Mouse (Mus musculus) ES-CJ7 (cell line): ENCODE results near the gene Cd160.
A peak's percentile ranks its signal among the peaks of the same experiment; 100 is the strongest.

ENCODE experiments used
- DNase-seq: peaks from one replicate; pipeline ENCODE4 v3.0.0; 2011; ENCODE audit warnings: low read depth, low spot score

Cd160 gene

DNA sequence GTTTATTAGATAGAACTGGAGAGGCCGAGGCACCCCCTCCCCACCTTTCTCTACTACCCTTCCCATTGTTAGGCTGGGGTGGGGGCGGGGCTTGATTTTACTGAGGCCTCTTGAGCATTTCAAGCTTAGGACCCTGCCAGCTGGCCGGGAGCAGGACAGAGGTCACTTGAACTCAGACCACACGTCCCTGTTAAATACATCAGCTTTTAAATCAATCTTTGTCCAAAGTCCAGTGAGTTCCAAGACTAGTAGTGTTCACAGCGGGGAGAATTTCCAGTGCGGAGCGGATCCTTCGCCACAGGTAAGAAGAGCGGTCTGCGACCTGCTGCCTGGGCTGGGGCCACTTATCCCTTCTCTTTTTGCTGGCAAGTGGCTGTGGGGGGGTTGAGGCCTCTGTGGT, 705 bp upstream of the Cd160 start:
- no peak for DNase-seq

DNA sequence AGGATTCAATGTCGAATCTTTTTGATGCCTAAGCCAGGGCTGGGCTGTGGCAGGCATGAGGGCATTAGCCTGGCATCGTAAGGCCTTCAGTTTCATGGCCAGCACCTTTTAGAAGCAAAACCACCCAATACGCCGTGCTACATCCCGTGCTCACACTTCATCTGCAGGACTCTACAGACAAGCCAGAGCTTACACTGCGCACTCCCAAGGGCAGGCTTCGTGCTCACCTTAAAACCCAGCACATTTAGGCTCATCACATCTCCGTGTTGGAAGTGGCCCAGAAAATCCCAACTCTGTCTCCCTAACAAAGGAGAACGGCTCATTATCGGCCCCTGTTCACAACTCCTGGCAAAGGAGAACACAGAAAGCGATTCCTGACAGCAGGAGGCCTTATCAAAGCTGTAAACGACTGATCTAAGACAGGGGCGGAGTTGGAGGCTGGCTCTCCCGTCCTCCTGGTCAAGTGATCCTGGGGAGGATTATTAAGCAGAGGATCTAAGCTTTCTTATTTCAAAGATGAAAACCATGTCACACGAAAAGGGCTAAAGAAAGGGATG, 765 bp downstream of the Cd160 start:
- no peak for DNase-seq

DNA sequence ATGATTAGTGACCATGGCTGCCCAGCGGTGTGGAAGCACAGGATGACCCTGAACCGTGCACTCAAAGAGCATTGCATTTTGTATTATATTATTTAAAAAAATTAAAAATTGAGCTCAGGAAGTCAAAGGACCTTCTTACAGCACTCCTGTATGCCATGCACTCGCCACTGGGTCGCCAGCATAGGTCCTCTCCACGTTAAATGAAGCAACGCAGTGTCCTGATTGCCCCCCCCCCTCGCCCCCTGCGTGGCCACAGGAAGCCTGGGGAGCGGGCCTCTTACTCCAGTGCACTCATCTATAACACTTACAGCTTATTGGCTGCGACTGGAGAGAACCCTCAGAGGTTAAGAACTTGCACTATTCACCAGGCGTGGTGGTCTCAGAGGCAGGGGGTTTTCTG, 3.9 kb downstream of the Cd160 start:
- no peak for DNase-seq

DNA sequence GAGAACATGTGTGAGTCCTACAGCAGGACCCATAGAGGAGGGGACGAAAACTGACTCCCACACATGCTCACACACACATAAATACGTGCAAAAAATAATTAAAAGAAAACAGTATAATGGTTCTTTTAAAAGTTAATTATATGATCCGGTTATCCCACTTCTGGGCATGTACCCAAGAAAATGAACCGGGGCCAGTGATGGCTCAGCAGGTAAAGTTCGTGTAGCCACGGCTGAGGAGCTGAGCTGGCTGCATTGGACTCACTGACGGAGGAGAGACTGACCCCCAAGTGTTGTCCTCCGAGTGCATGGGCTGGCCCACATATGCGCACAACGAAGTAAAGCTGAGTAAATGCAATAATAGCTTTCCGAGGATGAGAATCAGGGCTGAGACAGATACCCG, 4.5 kb downstream of the Cd160 start:
- DNase-seq: no peak

DNA sequence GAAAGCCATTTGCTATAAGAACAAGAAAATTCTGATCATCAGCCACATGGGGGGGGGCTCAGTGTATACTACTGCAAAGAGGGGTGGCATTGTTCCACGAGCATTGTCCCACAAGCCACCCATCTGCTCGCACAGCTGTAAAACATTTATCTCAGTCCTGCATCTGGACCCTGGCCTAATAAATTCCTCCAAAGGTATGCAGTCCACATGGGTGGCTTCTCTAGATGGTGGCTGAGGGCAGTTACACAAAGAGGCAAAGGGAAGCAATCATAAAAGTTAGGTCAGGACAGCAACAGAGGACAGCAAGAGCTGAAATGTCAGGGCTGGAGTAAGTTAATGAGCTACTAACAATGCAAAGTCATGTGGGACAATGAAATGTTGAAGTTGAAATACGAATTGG, 5.5 kb downstream of the Cd160 start:
- no peak for DNase-seq

DNA sequence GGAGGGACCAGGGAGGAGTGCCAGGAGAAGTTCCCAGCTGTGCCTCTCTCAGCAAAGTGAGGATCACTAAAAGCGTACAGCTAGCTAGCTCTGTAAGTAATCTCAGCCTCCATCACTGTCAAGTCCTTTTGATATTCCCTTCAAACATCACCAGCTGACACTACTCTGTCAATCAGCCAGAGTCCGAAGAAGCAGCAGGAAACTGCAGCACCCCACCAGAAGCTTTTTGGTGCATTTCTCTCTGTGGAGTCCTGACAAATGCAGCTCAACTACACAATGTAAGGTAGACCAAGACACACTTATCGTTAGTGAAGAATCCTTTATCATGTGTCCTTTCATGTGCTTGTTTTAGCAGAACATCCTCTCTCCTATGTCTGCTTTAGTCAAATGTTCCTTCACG, 7.6 kb downstream of the Cd160 start:
- no peak for DNase-seq

DNA sequence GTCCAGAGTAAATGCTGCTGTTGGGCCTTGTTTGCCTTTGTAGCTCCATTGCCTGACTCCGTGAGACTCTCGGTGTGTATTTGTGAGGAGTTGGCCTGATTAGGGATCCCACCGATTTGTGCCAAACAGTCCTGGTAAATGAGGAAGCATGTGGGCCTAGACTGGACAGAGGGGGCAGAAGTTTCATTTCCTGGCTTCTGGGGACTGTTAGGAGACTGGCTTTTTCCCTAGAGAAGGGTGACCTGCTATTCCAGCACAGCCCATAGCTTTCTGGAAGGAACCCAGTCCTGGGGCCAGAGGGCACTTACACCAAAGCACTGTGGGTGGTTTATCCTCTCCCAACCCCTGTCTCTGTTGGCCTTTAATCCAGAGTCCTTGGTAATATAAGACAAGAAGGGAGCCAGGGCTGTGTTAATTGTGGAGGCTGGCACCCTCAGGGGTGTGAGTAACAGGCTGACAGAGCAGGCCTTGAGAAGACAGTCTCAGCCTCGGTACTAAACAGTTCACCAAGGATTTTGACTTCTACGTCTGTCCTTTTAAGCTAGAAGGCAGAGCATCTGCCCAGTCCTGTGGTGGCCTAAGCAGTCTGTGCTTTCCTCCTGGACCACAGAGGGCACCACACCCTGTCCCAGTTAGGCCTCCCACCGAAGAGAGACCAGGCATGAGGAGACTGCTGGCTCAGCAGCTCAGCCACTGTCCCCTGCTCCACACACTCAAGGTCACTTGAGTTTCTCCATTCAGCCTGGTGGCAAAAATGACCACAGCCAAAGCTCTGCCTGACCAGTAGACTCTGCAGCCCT, 8.8 kb downstream of the Cd160 start:
- no peak for DNase-seq

DNA sequence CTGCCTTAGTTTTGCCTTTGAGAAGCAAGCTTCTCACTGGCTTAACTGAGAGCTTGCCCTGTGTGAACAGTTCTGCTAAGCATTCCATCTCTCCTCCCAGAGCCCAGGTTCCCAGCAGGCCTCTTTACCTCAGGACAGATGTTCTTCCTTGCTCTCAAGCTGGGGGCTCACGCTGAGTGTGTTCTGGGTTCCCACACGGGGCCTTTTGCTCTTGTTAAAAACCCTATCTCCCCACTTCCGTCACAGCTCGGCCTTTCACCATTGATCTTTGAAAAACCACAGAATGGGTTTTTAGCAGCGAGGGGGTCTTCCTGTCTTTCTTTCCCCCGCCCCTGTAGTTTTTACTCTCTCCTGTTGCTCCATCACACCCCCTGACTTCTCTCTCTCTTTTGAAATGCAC, 14.8 kb downstream of the Cd160 start:
- DNase-seq: no peak

DNA sequence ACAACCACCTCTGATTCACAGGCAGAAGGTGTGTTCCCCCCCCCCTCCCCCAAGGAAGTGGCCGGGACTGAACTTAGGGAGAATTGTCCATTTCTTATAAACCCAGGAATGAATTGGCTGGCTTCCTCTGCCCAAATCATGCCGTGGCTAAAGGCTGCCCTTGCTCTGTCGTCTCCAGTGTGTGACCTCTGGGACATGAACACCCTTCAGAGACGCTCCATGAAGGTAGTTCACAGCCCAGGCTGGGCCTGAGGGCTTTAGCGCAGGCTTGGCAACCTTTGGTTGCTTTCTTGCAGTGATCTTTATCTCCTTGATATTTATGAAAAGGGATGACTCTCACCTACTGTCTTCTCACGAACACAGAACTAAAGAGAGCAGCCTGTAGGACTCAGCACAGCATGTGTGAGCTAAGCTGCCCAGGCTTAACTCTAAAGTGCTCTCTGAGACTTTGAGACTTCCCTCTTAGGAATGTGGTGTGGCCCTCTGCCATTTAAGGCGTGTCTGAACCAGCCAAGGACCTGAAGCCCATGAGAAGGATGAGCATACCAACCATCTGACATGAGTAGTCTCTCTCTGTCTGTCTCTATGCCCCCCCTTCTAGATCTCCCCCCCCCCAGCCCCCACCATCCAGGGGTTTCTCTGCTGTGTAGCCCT, 15.4 kb downstream of the Cd160 start:
- peak; percentile 42 for DNase-seq

DNA sequence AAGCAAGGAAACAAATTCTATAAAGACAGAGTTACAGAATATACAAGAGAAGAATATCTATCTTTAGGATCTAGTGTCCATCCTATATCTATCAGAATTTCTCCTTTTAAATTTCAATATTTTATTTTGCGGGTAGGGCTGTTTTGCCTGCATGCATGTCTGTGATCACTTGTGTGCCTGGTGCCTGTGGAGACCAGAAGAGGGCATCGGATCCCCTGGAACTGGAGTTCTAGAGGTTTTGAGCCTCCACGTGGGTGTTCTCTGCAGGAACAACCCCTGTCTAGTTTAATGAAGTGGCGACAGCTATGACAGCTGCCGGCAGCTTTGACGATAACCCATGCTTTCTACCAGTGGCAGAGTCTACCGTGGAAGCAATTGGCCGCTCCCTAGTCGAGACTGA, 16.0 kb downstream of the Cd160 start:
- peak; percentile 71 for DNase-seq

DNA sequence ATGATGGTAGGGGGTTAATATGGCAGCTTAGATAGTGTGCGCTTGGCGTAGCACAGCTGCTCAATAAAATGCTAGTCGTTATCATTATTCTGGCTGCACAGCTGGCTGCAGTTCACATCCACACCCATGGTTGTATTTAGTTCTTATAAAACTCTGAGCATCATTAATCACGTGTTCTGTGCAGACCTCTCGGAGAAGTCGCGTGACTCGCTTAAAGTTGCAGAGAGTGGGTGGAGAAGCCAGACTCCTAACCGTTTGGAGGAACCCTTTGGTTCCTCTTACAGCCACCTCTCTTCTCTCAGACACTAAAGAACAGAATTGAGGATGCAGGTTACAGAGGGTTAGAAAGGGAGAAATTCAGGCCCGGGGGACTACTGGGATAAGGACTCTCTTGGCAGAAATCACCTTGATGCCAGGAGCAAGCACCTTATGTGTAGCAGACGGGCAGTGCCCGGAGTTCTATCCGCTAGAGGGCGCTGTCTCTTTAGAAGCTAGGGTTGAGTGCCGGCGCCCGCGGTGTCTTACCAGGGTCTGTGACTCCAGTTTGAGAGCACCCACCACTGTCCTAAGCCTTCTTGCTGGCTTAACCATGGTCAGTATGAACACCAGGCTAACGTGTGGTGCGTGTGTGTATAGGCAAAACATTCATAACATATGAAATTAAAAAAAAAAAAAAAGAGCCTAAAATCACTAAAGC, 16.6 kb downstream of the Cd160 start:
- DNase-seq: peak; percentile 85

DNA sequence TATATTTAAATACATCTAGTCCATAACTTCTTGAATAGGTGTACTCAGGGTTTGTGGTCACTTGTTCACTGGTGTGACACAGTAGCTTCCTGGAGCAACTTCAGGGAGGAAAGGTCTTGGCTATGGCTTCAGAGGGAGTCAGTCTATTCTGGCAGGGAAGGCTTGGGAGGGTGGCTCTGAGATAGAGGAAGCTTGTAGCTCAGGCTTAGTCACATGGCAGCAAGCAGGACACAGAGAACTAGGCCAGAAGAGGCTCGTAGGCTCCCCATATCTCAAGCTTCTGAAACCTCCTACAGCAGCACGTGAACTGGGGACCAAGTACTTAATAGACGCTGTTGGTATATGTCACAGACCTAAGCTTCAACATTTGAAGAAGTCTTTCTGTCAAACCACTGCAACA, 17.9 kb downstream of the Cd160 start:
- no peak for DNase-seq

DNA sequence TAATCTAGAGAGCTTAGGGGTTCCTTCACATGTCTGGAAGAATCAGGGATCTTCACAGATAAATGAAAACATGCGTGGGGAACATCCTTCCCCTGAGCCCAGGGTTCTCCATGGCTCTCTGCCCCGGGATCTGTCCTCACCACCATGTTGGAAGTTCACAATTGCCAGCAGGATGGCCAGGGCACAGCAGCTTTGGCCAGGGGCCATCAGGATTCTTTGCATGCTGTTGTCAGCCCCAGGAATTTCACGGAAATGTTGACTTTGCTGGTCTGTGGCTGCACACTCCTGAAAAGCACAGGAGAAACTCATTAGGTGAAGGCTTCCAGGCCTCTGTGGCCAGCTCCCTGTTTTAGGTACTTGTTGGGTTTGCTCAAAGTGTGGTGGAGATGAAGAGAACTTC, 20.5 kb downstream of the Cd160 start:
- no peak for DNase-seq

DNA sequence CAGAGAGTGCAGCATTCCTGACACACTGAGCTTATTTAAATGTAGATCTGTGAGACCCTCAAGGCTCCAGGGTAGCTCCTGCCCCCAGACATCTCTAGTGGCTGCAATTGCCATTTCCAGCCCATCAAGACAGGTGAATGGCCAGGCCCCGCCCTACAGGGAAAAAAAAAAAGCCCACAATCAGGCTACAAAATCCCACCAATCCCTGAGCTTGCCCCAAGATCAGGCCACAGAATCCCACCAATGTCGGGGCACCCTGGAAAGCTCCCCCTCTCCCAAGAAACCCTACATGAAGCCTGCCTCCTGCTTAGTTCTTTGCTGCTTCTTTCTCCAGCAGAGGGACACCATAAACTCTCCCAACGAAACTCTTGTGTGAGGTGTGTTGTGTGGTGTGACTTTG, 21.0 kb downstream of the Cd160 start:
- DNase-seq: peak; percentile 89

DNA sequence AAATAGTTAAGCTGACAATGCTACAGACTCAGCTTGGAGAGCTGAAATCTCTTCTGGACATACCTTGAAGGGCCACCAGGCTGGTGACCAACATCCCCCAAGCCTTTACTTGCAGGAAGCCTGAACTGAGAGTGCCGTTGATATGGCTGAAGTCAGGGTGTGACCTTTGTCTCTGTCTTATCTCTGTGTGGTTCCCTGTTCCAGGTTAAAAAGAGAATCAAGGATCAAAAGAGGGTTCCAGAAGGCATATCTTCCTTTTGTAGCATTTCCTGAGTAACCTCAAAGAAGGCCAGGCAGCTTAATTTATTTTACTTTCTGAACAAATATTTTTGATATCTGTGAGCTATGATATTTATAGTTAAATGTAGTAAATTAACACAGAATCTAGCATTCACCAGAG, 26.9 kb downstream of the Cd160 start:
- no peak for DNase-seq

DNA sequence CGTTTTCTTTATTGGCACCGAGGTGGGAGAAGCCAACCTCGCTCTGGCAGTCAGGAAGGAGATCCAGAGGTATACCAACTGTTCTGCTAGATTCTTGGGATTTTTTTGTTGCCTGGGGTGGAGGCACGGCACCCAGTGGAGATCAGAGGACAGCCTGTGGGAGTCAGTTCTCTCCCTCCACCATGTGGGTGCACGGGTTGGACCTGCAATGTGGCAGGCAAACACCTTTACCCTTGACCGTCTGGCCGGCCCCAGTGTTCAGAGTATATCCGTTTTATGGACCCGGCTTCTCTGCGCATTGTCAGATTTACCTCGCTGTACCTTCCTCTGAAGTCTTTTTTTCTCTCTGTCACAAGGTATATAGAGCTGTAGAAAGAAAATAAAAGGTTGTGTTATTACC, 28.9 kb downstream of the Cd160 start:
- no peak for DNase-seq

DNA sequence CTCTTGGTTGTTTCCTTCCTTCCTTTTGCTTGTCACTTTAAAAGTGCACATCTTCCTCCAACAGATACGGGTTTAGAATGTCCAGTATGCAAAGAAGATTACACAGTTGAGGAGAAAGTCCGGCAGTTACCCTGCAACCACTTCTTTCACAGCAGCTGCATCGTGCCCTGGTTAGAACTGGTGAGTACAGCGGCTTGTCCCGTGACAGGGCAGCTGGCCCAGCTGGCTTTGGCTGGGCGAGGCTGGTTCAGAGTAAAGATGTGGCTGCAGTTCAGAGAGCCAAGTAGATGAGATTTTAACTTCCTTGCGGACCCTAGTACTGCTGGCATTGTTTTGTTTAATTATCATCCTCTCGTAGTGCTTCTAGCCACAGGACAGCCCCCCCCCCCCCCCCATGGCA, 40.6 kb downstream of the Cd160 start:
- DNase-seq: no peak

DNA sequence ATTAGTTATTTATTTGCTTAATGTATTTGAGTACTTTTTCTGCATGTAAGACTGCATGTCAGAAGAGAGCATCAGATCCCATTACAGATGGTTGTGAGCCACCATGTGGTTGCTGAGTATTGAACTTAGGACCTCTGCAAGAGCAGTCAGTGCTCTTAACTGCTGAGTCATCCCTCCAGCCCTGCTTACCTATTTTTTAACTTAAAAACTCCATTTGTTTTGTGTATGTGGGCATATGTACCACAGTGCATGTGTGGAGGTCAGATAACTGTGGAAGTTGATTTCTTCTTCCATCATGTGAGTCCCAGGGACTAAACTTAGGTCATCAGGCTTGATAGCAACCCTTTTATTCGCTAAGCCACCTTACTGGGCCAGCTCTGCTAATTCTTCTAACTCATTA, 41.4 kb downstream of the Cd160 start:
- DNase-seq: no peak

DNA sequence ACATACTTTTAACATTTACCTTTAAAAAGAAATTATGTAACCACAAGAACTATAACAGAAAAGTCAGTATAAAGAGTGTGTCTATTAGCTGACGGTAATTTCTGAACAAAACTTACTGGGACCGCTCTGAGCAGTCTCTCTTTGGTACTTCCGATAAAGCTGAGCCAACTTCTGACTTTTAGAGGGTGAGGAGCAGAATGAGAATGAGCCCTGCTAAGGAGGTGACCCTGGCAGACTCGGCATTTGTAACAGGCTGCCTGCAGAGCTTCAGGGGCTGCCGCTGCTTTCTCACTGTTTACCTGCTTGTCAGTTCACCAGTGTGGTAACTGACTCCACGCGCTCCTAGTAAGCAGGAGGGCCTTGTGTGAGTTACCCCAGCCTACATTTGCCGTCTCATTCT, 46.9 kb downstream of the Cd160 start:
- no peak for DNase-seq

DNA sequence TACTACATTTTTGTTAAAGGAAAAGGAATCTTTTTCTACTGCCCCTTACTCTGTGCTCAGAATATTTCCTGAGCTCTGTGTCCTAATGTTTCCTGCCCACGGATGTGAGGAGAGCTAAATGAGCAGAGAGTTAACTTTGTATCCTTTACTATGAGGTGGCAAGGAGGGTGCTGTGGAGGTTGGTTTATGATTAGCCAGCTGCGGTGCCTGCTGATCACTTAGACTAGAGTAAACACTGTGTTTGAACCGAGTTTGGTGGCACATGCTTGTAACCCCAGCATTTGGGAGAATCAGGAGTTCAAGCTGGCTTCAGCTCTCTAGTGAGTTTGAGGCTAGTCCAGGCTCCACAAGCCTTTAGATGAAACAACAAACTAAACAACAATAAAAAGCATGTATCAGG, 52.0 kb downstream of the Cd160 start:
- DNase-seq: no peak

DNA sequence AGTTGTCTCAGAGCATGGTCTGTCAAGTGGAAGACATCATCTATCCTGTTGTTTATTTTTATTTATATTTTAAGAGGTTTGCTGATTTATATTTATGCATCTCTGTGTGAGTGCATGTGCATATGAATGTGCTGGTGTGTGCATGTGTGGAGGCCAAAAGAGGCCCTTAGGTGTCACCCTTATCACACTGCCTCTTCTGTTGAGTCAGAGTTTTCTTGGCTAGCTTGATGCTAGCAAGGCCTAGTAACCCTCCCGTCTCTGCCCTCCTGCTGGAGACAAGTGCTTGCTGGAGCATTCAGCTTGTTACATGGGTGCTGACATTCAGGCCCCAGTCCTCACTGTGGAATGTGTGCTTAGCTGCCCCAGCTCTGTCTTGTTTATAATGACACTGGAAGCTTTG, 56.2 kb downstream of the Cd160 start:
- no peak for DNase-seq

DNA sequence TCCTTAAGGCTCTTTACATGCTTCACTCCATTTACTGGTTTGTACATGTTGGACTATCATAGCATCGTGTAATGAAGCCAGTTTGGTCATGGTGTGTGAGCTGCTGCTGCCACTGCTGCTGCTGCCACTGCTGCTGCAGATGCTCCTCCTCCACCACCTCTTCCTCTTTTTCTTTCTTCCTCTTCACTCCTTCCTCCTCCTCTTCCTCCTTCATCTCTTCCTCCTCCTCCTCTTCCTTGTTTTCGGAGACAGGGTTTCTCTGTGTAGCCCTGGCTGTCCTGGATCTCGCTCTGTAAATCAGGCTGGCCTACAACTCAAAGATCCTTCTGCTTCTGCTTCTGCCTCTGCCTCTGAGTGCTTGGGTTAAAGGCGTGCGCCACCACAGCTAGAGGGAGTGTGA, 59.2 kb downstream of the Cd160 start:
- DNase-seq: no peak

DNA sequence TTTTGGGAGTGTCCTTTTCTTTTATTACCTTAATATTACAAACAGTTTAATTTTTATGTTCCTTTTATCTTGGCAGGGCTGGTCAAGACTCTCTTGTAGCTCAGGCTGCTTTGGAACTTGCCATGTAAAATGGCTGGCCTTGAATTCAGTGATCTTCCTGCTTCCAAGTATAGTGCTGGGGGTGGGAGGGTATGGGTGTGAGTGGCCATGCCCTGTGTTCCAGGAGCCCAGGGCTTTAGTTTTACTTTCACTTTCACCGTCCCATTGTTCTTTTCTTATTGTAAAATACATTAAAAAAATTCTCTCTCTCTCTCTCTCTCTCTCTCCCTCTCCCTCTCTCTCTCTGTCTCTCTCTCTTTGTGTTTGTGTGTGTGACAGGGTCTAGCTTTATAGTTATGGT, 64.6 kb downstream of the Cd160 start:
- peak; percentile 12 for DNase-seq
